Mouse (Mus musculus): ENCODE measurements at regions not wholly inside any gene's neighbourhood (a gene's known extent, or its start where the extent isn't known, plus 50 kb on each side); places are given as distances from the start of the nearest gene placed in this dataset.
"Not testable (repeated sequence)": the region's sequence is repeated elsewhere in the genome, so short reads cannot be mapped to it uniquely, and the experiment has no call there.

DNA sequence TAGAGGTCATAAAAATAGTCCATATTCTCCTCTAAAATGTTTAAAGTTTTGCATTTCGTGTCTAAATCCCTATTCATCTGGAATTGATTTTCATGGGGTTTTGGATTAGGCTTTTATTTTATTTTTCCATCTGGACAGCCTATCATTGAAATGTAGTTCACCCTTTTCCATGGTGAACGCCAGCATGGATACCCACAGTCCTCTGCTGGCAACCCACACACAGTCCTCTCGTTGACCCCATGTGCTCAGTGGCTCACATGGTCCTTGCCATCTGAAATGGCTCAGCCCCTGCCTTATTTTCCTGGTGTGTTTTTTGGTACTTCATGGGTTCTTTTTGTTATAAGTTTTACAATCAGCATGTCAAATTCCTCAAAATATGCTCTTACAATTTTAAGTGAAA is 397.2 kb downstream of the Ptpru start:
- 78% methylated on average over 3 of the region's 3 CpGs for WGBS
- no peak overlapping the region for H3K9ac ChIP-seq (replicated peaks)

GRCm38 (mm10) chr4:131443518-131443917 is 394.6 kb downstream of the Ptpru start:
- Histone ChIP-seq H3K36me3 (no peaks in the 10 kb centered on the region), H3K9me3 (no peaks in the 10 kb centered on the region), H3K9ac (replicated peaks) (no peak overlapping the region), H3K4me3 (no peak overlapping the region), H3K27me3 (no peaks in the 10 kb centered on the region), H3K4me1 (no peaks in the 10 kb centered on the region), H3K4me2 (replicated peaks) (no peak overlapping the region), H3K27ac (replicated peaks) (no peak overlapping the region)
- ATAC-seq (replicated peaks) = no peak
- WGBS = 76% methylated on average over 2 of the region's 2 CpGs

More for the DNA sequence above, 397.2 kb downstream of the Ptpru start:
- Histone ChIP-seq H3K4me2 (replicated peaks) (no peak overlapping the region), H3K4me1 (no peaks in the 10 kb centered on the region), H3K4me3 (no peak overlapping the region), H3K36me3 (no peaks in the 10 kb centered on the region), H3K9me3 (no peaks in the 10 kb centered on the region), H3K27me3 (no peaks in the 10 kb centered on the region), H3K27ac (replicated peaks) (no peak overlapping the region)
- ATAC-seq (replicated peaks) = no peak

DNA sequence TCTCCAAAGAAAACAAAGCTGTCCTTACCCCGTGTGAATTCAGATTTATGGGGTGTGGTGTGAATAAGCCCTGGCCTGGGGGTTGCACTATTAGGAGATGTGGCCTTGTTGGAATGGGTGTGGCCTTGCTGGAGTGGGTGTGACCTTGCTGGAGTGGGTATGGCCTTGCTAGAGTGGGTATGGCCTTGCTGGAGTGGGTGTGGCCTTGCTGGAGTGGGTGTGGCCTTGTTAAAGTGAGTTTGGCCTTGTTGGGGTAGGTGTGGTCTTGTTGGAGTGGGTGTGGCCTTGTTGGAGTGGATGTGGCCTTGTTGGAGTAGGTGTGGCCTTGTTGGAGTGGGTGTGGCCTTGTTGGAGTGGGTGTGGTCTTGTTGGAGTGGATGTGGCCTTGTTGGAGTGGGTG is 387.8 kb downstream of the Ptpru start:
- WGBS = 86% methylated on average over 1 of the region's 1 CpGs
- not testable (repeated sequence) for H3K4me3 ChIP-seq; ATAC-seq (replicated peaks); H3K9me3 ChIP-seq; H3K27me3 ChIP-seq; H3K27ac ChIP-seq (replicated peaks); H3K4me2 ChIP-seq (replicated peaks); H3K4me1 ChIP-seq; H3K36me3 ChIP-seq; H3K9ac ChIP-seq (replicated peaks)

- ATAC-seq (replicated peaks) = no peak
Measured at GRCm38 (mm10) chr4:131457551-131457950, 380.5 kb downstream of the Ptpru start.

DNA sequence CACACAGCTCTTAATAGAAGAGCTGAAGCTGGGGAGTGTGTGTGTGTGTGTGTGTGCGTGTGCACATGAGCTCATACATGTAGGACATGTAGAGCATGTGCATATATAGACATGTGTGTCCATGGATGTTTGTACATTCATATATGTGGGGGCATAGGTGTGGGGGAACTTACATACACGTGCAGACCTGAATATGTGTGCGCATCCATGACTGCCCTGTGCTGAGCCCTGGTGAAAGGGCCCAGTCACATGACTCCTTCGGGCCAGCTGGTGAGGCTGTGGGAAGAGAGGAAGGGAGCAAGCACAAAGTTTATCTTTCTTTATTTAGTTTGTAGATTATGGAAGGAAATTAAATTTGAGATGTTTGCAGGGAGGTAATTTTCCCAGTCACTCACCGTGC is 378.3 kb downstream of the Ptpru start:
- 71% methylated on average over 5 of the region's 5 CpGs for WGBS

More at GRCm38 (mm10) chr4:131457551-131457950, 380.5 kb downstream of the Ptpru start:
- WGBS = 17% methylated on average over 7 of the region's 7 CpGs
- Histone ChIP-seq H3K27me3 (no peaks in the 10 kb centered on the region), H3K4me2 (replicated peaks) (no peak overlapping the region), H3K4me1 (peaks cover 27% of the 10 kb centered on the region), H3K36me3 (no peaks in the 10 kb centered on the region), H3K27ac (replicated peaks) (no peak overlapping the region), H3K9ac (replicated peaks) (no peak overlapping the region; the same call in 1 of the 2 replicates), H3K4me3 (no peak overlapping the region), H3K9me3 (no peaks in the 10 kb centered on the region)

GRCm38 (mm10) chr4:131461312-131461711 is 376.8 kb downstream of the Ptpru start:
- peak; percentile 9; the same call in 1 of the 2 replicates for ATAC-seq (replicated peaks)
- H3K4me2 ChIP-seq (replicated peaks) = no peak overlapping the region
- H3K27me3 ChIP-seq = no peaks in the 10 kb centered on the region
- H3K9me3 ChIP-seq = peaks cover 8% of the 10 kb centered on the region
- no peak overlapping the region for H3K9ac ChIP-seq (replicated peaks)
- H3K4me3 ChIP-seq = no peak overlapping the region
- 13% methylated on average over 4 of the region's 4 CpGs for WGBS
- no peaks in the 10 kb centered on the region for H3K36me3 ChIP-seq
- H3K4me1 ChIP-seq = peaks cover 27% of the 10 kb centered on the region
- peak overlapping the region; percentile 51 for H3K27ac ChIP-seq (replicated peaks)

More for the DNA sequence above, 378.3 kb downstream of the Ptpru start:
- H3K36me3 ChIP-seq = no peaks in the 10 kb centered on the region
- H3K27me3 ChIP-seq = no peaks in the 10 kb centered on the region
- H3K4me2 ChIP-seq (replicated peaks) = no peak overlapping the region
- no peak overlapping the region for H3K27ac ChIP-seq (replicated peaks)
- no peak for ATAC-seq (replicated peaks)
- H3K9me3 ChIP-seq = peaks cover under 1% of the 10 kb centered on the region; the same call in 1 of the 2 replicates
- H3K4me1 ChIP-seq = peaks cover 27% of the 10 kb centered on the region
- H3K4me3 ChIP-seq = no peak overlapping the region
- H3K9ac ChIP-seq (replicated peaks) = no peak overlapping the region

DNA sequence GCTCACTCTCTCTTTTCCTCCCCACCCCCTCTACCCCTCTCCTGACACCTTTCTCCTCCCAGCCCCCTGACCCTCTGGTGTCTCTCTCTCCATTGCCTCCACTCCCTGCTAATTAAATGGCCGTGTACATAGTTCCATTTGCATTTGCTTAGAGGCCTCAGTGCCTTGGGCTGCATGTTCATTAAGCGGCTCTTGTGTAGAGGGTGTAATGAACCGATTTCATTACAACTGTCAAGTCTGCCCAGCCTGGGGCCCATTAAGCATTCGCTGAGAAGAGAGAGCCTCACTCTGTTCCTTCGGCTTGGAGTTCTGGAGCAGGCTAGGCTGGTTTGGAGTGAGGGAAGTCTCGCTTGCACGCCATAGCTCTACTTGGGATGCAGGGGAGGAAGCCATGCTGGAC is 376.4 kb downstream of the Ptpru start:
- H3K36me3 ChIP-seq = no peaks in the 10 kb centered on the region
- H3K27ac ChIP-seq (replicated peaks) = peak overlapping the region; percentile 69
- H3K4me3 ChIP-seq = no peak overlapping the region
- H3K4me1 ChIP-seq = peaks cover 27% of the 10 kb centered on the region
- peak; percentile 92 for ATAC-seq (replicated peaks)
- no peak overlapping the region for H3K4me2 ChIP-seq (replicated peaks)
- 19% methylated on average over 7 of the region's 7 CpGs for WGBS
- H3K9me3 ChIP-seq = peaks cover 8% of the 10 kb centered on the region
- H3K9ac ChIP-seq (replicated peaks) = no peak overlapping the region
- H3K27me3 ChIP-seq = no peaks in the 10 kb centered on the region

- ATAC-seq (replicated peaks) = no peak
- no peaks in the 10 kb centered on the region for H3K27me3 ChIP-seq
- no peak overlapping the region for H3K4me2 ChIP-seq (replicated peaks)
- WGBS = 37% methylated on average over 6 of the region's 6 CpGs
- no peaks in the 10 kb centered on the region for H3K36me3 ChIP-seq
- H3K4me1 ChIP-seq = peaks cover 4% of the 10 kb centered on the region; the same call in 1 of the 2 replicates
- no peak overlapping the region for H3K9ac ChIP-seq (replicated peaks)
- H3K27ac ChIP-seq (replicated peaks) = no peak overlapping the region
- no peaks in the 10 kb centered on the region for H3K9me3 ChIP-seq
- H3K4me3 ChIP-seq = no peak overlapping the region
Measured at GRCm38 (mm10) chr4:131475023-131475422, 363.1 kb downstream of the Ptpru start.

GRCm38 (mm10) chr4:131478923-131479322 is 359.2 kb downstream of the Ptpru start:
- no peak for ATAC-seq (replicated peaks)
- Histone ChIP-seq H3K4me3 (no peak overlapping the region), H3K36me3 (no peaks in the 10 kb centered on the region), H3K4me2 (replicated peaks) (no peak overlapping the region), H3K27ac (replicated peaks) (no peak overlapping the region), H3K9ac (replicated peaks) (no peak overlapping the region), H3K4me1 (peaks cover 19% of the 10 kb centered on the region), H3K27me3 (no peaks in the 10 kb centered on the region), H3K9me3 (no peaks in the 10 kb centered on the region)
- 64% methylated on average over 9 of the region's 9 CpGs for WGBS

GRCm38 (mm10) chr4:131483958-131484605 is 354.0 kb downstream of the Ptpru start:
- Histone ChIP-seq H3K4me2 (replicated peaks) (no peak overlapping the region), H3K36me3 (no peaks in the 10 kb centered on the region), H3K27me3 (no peaks in the 10 kb centered on the region), H3K4me3 (no peak overlapping the region), H3K4me1 (peaks cover 50% of the 10 kb centered on the region), H3K9me3 (no peaks in the 10 kb centered on the region), H3K27ac (replicated peaks) (no peak overlapping the region; the same call in 1 of the 2 replicates), H3K9ac (replicated peaks) (no peak overlapping the region)
- ATAC-seq (replicated peaks) = no peak
- WGBS = 41% methylated on average over 15 of the region's 15 CpGs

DNA sequence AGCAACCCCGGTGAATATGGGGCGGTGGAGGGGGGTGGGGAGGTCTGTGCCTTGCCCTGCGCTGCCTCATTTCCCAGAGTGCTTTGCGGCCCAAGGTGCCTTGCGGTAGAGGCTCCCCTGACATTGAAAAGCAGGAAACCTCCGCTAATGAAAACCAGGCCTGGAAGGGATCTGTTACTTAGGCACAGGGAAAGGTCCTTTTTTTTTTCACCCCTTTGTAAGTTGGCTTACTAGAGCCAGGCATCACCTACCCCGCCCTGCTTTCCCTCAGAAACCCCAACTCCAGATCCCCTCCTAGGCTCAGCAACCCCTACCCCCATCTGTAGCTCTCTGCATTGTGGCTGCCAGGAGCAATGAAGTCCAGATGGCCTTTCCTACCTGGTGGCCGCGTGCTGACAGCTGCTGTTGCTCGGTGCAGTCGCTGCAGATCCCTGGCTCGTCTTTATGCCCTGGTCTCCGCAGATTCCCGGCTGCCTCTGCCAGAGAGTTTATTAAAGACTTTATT is 353.4 kb downstream of the Ptpru start:
- Histone ChIP-seq H3K4me2 (replicated peaks) (no peak overlapping the region), H3K36me3 (no peaks in the 10 kb centered on the region), H3K27ac (replicated peaks) (peak overlapping the region; percentile 27; the same call in 1 of the 2 replicates), H3K9ac (replicated peaks) (no peak overlapping the region), H3K27me3 (no peaks in the 10 kb centered on the region), H3K4me3 (no peak overlapping the region), H3K4me1 (peaks cover 50% of the 10 kb centered on the region), H3K9me3 (no peaks in the 10 kb centered on the region)
- WGBS = 32% methylated on average over 14 of the region's 14 CpGs
- no peak for ATAC-seq (replicated peaks)

DNA sequence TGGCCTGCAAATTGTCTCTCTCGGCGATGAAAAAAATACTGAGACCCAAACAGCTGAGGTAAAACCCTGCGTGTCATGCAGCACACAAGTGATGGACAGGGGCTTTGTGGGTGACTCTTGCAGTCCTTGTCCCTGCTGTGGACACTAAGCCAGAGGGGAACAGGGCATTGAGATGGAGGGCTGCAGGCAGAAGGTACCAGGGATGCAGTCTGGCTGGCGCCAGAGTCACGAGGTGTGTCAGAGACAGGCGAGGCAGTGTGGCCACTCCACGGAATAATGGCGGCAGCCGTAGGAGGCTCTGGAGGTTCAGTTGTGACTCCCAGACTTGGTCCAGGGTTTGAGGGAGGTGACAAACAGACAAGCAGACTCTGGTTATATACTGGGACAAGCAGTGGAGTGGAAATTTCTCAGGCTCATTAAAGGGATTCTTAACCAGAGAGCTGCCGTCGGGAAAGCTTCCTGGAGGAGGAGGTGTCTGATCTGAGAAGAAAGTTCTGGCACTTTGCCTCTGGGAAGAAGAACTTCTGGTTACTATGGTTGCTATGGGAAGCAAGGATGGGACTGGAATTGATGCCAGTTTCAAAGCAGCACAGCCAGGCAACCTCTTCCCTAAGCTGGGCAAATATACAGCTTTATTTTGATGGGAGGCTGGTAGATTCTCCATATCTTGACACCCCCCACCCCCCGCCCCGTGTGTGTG is 352.8 kb downstream of the Ptpru start:
- WGBS = 59% methylated on average over 13 of the region's 13 CpGs
- H3K9me3 ChIP-seq = no peaks in the 10 kb centered on the region
- H3K27me3 ChIP-seq = no peaks in the 10 kb centered on the region
- H3K36me3 ChIP-seq = no peaks in the 10 kb centered on the region
- peaks cover 50% of the 10 kb centered on the region for H3K4me1 ChIP-seq
- no peak for ATAC-seq (replicated peaks)
- no peak overlapping the region for H3K4me3 ChIP-seq
- no peak overlapping the region for H3K4me2 ChIP-seq (replicated peaks)
- no peak overlapping the region for H3K9ac ChIP-seq (replicated peaks)
- peak overlapping the region; percentile 27; the same call in 1 of the 2 replicates for H3K27ac ChIP-seq (replicated peaks)
